Mouse (Mus musculus) urinary bladder, postnatal 10 days (tissue): ENCODE results near the gene Jam3.

Source experiments
- DNase-seq: peaks from one replicate; pipeline ENCODE4 v3.0.0; 2022; ENCODE audit warnings: low spot score

Gene Jam3

DNA sequence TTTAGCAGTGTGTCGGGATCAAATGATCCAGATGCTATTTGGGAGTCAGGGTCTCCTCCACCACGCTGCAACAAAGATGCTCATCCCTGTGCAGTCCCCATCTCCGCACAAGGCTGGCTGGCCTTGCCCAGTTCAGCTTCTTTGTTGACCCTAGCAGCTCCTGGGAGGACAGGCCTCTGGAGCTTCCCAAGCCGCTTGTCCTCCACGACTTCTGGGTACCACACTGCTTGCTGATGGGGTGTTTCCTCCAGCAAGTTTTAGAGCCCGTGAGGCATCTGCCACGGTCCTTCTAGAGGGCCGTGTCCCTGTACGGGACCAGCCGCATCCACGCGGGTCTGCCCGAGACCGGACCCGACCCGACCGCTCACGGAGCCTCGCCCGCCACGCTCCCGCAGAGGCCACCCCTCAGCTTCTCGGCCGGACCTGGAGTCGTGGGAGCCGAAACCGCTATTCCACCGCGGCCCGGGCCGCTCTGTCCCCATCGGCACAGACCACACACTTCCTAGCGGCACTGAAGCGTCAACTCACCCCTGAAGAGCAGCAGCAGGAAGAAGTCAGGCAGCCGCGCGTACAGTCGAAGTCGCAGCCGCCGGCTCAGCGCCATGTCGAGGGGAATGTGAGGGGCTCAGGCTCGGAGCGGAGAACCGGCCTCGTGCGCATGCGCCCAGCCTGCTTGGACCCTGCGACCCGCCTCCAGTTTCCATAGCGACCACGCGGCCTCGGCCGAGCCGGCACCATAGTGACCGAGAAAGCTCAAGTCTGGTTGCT, at the start of gene Jam3:
TSS of gene Jam3 (minus strand) at position 659 of the 768 bp plus-strand sequence.
- peak; percentile 65 for DNase-seq

DNA sequence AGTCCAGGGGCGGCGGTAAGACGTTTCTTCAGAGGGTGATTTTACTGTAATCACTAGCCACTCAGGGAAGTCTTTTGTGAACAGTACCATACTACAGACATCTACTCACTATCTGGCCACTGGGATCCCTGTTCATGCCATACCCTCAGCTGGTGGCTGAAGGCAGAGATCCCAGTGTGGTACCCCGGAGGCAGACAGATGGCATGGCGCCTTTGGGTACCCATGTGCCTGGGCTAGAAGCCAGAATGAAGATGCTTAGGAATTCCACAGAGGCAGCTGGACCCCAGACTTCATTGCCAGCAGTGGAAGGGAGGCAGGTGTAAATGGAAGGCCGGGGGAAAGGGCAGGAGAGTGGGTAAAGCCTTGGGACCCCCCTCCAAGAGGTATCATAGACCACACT, 49.0 kb upstream of the Jam3 start:
- no peak for DNase-seq

DNA sequence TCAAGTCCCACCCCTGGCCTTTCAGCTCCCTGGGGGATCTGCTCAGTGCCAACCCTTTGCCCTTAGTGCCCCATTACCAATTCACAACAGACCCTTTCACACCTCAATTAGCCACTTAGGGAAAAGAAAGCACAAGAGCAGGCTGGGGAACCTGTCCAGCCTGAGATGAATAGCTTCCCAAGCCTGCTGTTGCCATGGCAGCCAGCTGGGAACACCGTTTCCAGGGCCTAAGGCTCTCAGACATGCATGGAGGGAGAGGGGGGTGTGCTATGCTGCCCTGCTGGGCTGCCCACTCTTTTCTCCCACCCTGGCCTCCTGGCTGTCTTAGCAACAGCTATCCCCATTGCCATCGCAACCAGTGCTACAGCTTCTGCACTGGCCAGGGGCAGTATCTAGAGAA, 47.9 kb upstream of the Jam3 start:
- no peak for DNase-seq

DNA sequence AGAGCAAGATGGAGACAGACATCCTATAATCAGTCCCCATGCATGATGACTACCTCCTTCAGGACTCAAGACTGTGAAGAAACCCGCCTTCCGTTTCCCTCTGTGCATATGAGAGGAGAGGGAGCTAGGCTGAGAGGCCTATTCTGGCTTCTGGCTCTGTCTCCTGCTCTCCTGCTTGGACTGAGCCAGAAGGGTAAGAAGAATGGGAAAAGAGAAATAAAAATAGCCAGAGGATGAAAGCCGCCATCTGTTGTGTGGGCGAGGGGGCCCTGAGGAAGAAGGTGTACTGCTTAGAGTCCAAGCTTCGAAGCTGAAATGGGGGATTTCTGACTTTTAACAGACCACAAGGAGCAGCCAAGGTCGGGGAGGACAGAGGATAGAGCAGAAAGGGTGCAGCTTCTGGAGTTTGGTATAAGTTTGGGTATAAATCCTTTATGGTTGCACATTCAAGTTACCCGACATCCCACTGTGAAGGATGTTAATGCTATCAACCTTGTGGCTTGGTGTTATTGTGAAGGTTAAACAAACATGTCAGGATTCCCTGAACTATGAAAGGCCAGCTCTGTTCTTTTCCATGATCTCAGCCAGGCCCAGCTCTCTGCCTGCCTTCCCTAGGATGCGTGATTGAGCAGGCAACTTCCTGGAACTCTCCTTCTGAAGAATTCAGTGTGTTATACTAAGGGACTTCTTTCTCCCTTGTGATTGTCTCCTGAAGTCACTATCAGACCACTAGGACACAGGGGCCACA, 46.4 kb upstream of the Jam3 start:
- no peak for DNase-seq

DNA sequence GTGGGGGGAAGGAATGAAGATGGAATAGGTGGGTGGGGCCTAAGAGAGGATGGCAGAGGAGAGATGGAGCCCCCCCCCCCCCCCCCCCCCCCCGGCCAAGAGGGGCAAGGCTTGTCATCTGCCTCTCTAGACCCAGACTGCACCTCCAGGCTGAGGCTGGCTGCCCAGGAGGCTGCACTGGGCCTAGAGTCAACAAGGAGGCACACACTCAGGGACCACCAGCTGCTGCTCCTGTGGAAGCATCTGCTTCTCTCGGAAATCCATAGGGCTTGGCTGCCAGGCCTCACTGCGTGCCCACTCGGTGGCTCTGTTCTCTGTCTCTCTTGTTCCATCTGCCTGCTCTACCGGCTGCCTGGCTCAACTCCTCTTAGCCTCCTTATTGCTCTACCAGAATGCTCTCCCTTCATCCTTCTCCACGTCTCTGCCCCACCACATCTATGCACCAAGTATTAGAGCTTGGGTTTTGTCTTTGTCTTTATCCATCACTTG, 38.4 kb upstream of the Jam3 start:
- DNase-seq: no peak

DNA sequence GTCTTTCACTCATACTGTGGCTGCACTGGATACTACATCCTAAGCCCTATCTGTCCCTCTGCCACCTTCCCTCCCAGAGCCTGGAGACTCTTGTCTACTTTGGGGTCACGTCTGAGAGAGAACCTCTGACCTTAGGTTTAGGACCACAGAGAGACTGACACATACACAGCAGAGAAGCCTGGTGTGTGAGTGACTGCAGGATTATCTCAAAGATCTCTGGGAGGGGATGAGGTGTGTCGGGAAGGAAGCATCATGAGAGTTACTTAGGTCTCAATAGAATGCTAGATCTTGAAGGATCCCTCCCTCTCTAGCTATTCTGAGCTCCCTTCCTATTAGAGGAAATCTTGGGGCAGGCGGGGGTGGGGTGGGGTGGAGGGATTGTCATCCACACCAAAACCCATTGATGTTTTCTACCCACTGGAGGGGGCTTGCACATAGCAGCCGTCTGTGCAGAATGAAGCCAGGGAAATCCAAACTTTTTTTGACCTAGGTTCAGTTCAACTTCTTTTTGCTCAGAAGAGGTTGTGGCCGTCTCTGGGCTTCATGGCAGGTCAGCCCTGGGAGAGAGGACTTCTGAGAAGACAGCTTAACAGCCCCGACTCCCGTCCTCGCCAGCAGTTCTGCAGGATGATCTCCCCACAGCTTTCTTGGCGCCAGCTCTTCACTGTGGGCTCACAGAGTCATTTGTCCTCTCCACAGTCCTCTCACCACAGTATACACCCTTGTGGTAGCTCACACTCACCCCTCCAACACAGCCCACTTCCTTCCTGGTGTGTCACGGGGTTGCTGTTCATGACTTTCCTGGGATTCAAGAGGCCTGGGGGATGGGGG, 37.8 kb upstream of the Jam3 start:
- no peak for DNase-seq

DNA sequence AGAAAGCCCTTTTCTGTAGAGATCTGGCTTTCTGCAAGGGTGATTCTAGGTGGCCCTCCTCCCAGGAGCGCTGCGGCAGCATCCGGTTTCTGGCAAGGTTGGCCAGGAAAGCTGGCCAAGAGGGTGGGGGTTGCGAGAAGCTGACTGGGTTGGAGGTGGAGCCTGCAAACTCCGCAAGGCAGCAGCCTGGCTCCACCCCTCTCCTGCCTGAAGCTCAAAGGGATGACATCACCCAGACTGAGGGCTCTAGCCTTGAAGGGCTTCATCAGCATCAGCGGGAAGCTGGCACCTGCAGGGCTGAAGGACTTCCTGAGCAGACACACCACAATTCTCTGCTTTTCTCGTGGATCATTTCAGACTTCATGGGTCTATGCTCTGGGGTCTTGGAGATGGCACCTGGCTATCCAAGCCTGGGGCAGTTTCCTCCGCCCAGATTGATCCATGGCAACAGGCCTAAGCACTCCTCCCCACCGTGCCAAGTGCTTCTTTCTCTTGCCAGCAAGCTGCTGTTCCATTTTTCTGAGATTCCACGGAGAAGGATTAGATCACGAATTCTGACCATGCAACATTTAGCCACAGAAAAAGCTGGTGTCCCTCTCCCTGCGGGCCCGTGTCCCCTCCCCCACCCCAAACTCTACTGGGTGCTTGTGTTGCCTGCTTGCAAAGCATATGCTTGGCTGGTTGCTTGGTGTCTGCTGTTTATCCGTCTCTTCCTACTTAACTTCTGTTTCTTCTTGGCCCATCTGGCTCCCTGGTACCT, 37.0 kb upstream of the Jam3 start:
- DNase-seq: peak; percentile 49

DNA sequence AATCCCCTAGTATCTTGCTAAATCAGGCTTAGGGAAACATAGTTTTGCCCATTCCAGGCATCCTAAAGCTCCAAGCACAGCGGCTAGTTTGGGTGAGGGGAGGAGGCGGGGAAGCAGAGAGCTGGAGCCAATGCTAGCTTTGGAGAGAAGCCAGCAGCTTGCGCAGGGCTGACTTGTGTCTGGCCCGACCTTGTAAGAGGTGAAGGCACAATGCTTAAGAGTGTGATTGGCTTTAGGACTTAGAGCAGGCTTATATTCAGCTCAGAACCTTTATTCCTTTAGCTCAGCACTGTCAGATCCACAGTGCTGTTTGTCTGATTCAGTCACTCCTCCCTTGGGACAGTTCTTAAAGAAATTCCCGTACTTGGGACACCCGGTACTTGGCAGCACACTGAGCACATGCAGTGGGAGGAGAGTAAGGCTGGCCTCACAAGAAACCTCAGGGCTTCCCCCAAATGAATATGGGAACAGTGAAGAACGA, 36.3 kb upstream of the Jam3 start:
- DNase-seq: no peak

DNA sequence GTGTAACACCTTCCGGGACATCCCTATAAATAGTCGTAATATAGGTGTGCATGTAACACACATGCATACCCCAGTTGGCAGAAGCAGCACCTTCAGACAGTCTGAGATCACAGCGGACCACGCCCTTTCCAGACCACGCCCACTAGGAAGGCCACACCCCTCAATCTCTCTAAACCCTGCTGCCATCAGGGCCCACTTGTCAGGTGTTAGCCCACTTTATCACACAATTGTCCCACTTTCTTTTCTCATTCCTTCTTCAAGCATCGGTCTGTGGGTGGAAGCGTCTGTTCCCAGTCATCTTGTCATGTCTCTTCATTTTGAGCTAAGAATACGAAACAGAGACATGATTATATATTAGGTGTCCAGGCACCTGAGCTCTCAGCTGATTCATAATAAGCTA, 35.2 kb upstream of the Jam3 start:
- no peak for DNase-seq

DNA sequence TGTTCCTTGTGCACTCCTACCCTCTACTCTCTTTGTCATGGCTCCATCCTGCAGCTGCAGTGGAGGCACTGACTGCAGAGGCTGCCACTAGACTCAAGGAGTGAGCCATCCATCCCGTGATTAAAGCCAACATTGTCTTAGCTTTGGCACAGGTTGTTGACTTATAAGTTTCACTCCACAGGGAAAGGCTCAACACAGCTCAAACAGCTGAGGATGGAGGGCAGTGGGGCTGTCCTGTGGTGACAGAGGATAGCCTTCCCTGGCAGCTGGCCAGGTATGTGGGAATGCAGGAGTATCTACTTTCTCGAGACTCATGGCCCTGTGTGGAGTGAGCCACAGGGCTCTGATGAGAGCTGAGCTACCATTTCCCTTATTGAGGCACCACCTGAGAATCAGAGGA, 34.1 kb upstream of the Jam3 start:
- DNase-seq: no peak

DNA sequence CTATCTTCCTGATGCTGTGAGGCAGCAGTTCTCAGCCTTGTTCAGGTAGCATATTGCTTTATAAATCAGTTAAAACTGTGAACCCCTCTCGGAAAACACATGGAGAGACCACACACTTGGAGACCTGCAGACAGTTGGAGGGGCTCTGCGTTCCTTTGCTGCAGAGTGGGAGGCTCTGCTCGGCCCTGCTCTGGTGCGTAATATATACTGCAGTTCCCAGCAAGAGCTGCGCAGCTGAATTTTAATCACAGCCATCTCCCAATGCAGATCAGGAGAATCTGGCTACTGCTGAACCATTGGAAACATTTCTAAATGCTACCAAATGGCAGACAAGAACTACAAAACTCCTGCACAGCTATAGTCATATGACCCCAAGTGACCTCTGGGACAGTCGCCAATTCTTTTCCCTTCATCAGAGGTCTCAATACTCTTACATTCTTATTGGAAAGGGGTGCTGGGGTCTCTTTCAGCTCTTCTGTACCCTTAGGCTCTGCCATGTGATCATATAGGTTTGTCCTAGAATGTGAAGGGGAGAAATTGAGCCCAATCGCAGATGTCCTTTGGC, 33.5 kb upstream of the Jam3 start:
- no peak for DNase-seq

DNA sequence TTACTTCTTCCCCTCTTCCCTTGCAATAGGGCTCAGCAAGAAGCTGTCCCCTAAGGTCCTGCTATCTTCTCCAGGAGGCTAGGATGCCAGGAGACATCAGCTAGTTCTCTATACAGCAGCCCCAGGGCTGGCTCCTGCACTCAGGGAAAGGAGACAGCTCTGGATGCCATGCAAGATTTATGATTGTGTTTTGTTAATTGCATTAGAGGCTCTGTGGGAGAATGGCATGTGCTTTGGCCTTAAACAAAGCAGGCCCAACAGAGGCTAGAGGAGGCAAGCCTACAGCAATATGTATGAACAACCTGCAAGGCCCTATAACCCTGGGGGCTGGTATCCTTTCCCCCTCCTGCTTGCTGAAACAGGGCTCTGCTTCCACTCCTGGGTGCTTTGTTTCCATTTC, 30.6 kb upstream of the Jam3 start:
- no peak for DNase-seq

DNA sequence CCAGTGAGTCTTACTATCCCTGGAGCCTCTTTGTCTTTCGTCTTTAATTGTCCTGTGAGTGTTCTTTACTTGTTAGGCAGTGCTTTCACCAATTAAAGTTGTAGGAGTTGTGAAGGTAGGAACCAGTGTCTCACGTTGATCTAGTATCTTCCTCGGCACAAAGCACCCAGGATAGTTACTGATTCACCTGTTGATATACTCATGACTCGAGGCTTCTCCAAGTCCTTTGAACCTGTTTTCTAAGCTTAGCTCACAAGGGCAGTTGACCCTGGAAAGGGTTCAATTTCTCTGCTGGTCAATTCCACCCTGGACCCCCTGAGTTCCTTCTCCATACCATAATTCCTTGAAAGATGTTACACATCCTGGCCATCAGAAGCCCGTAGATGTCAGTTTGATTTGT, 26.9 kb upstream of the Jam3 start:
- DNase-seq: no peak

DNA sequence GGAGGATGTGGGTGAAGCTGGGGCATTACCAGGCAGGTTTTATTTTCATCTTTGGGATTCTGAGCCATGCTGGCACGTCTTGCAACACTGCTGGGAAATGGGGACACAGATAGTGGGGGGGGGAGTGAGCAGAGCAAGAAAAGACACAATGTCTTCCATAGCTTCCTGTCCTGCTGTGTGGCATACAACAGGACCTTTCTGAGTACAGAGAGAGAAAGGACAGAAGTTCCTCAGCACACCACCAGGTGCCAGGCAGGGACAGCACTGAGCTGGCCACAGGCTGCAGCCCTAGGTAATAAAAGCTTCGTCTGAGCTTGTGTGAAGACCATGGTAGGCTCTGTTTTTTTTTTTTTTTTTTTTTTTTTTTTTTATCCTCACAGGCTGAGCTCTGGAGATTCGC, 25.3 kb upstream of the Jam3 start:
- DNase-seq: no peak

DNA sequence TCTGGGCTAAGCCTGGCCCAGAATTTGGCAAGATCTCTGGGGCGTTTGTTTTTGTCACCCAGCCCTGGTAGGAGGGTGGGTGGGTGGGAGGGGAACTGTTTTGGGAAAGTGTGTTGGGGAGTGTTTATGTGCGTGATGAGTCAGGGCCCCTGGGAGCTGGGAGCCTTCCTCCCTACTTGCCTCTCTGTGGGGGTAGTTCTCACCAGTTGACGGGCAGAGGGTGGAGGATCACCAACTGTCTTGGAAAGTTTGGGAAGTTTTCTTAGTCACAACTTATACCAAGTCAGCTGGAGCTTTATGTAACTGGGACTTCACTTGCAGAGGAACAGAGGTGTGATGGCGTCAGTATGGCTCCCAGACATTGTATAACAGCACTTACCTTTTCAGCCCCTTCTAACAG, 23.7 kb upstream of the Jam3 start:
- DNase-seq: no peak

DNA sequence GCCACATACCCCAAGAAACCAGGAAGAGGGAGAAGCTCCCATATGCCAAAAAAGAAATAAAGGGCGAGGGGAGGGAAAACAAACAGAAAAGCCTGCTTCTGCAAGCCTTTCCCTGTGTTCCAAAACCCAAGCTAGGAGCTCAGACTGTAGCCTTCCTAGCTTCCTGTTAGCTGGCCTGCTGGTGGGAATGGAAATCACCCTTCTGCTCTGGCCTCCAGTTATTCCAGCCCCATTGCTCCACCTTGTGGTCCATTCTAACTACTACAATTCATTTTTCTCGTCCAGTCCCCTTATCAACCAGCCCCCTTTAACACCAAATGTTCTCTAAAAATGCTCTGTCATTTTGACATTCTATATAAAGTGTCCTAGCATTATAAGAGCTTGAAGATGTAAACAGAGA, 20.9 kb upstream of the Jam3 start:
- no peak for DNase-seq

DNA sequence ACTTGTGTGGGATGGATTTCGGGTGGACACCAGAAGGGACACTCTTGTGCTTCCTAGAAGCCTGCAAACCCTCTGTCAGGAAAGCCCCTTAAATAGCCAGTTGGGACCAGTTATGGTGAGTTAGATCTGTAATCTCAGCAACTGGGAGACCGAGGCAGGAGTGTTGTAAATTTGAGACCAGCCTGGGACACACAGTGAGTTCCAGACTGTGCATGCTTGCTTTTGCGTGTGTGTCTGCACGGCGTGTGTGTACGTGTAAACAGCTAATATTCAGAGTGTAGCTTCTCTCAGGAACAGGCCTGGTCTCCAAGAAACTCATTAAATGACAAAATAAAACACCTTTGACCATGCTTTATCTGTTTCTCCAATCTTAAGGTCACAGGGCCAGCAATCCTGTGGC, 20.5 kb upstream of the Jam3 start:
- DNase-seq: no peak

DNA sequence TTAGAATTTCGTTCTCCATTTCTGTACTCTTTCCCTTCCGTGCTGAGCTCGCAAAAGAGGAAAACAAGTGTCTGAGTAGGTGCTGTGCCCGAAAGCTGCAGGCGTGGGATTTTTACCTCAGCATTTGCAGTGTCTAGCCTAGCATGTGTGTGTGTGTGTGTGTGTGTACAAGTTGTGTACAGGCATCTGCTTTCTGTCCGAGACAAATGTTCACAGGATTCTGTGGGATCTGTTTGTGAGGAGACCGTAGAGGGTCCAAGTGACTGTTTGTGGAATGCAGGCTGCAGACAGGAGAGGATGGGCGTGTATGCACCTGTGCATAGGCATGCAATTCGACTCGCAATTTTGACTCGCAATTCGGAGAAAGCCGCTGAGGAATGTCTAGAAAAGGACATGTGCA, 20.0 kb upstream of the Jam3 start:
- DNase-seq: no peak

DNA sequence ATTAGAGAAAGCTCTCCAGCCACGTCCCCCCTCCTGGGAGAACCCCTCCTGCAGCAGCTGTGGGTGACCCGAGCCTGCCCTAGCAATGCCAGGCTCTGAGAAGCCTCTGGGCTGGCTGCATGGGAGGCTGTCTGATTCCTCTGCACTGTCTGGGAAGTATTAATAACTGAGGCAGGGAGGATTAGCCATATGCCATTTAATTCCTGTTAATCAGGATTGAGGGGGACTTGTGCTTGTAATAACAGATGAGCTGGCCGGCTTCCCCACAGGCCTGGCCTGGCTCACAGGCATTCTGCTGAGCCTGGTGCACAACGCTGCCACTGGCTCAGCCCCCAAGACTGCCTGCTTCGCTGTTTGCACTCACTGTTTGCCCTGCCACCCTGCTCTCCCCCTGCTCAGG, 18.9 kb upstream of the Jam3 start:
- no peak for DNase-seq

DNA sequence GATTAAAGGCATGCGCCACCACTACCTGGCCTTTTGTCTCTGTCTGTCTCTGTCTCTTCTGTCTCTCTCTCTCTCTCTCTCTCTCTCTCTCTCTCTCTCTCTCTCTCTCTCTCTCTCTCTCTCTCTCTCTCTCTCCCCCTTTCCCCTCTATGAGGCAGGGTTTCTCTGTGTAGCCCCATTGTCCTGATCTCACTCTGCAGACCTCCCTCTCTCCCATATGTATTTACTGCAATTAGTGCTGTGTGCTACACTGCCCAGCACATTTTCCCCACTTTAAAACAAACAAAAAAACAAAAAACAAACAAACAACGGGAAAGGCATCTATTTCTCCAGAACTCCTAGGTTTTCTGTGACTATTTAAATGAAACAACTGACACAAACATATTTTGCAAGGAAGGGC, 18.4 kb upstream of the Jam3 start:
- DNase-seq: no peak

DNA sequence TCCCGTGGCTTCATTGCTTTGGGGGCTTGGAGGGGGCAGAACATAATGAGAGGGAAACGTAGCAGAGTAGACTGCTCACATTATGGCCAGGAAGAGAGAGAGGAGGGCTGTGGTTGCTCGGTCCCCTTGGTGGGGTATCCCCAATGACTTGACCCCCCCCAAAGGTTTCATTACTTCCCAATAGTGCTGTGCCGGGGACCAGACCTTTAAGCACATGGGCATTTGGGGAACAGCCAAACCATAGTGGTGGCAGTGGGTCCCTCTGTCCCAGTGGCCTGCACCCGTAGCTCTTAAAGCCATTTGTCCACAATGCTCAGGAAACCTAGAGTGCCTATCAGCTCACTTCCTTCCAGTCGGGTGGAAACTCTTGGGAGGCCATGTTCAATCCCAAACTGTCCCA, 17.6 kb upstream of the Jam3 start:
- DNase-seq: no peak

DNA sequence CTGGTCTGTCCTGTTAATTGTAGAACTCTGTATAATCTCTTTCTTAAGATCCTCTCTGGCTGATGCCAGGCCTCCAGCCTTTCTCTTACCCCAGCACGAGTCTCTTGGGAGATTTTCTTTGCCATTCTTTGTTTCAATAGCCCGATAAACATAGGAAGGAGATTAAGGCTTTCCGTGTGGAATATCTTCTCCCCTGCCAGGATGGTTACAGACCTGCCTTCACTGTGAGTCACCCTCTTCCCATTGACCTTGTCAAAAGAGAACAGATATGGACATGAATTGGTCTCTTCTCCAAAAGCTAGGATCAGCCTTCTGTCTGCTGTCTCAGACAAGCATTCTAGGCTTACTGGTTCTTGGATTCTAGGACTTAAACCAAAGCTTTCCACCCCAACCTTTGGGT, 15.5 kb upstream of the Jam3 start:
- DNase-seq: no peak
